Mouse (Mus musculus) hindbrain, embryonic 15.5 days (tissue): ENCODE results near the gene Ccdc102a. TPM values are rescaled to one million over a fixed set of nuclear protein-coding genes. Genes with fewer than 3 reads are reported as not detected.

Source experiments
- ATAC-seq: fragments of 200-750 bp; cut with Nextera tagmentation; 2 replicates; pipeline ENCODE4 v1.8.0; 2017; ENCODE audit warnings: low read depth, moderate number of reproducible peaks, moderate TSS enrichment; ENCODE audit not compliant: low FRiP score
- H3K27ac ChIP-seq: fragments of 300-500 bp; sonication (generic); replicated peaks from 2 replicates; pipeline ENCODE4 v1.5.1; 2015; ENCODE audit warnings: mild to moderate bottlenecking, inconsistent platforms
- H3K27me3 ChIP-seq: fragments of 300-500 bp; sonication (generic); 2 replicates; pipeline ENCODE4 v1.6.1; 2015; ENCODE audit warnings: control low read depth, inconsistent platforms
- H3K36me3 ChIP-seq: fragments of 300-500 bp; sonication (generic); 2 replicates; pipeline ENCODE4 v1.6.1; 2015; ENCODE audit warnings: control low read depth, inconsistent platforms
- H3K4me1 ChIP-seq: fragments of 300-500 bp; sonication (generic); replicated peaks from 2 replicates; pipeline ENCODE4 v1.6.1; 2015; ENCODE audit warnings: control low read depth, inconsistent platforms
- H3K4me2 ChIP-seq: fragments of 300-500 bp; sonication (generic); 2 replicates; pipeline ENCODE4 v1.6.1; 2015; ENCODE audit warnings: moderate library complexity, mild to moderate bottlenecking, inconsistent platforms
- H3K4me3 ChIP-seq: fragments of 300-500 bp; sonication (generic); 2 replicates; pipeline ENCODE4 v1.5.1; 2015; ENCODE audit warnings: mild to moderate bottlenecking, inconsistent platforms
- H3K9ac ChIP-seq: fragments of 300-500 bp; sonication (generic); 2 replicates; pipeline ENCODE4 v1.6.1; 2015; ENCODE audit warnings: inconsistent platforms
- H3K9me3 ChIP-seq: fragments of 300-500 bp; sonication (generic); 2 replicates; pipeline ENCODE4 v1.6.1; 2016; ENCODE audit warnings: control low read depth, inconsistent platforms
- WGBS: fragments of 180-500 bp; shearing (Covaris S2); methylation state at CpG from one replicate; pipeline ENCODE4 v1.1.7; 2015; 5-methylcytosine and 5-hydroxymethylcytosine counted together
- polyA plus RNA-seq: library from polyadenylated mRNA; unstranded; fragments of >200 nt; fragmentation: Nextera tagmentation; extraction: Ambion mirVana; gene quantifications from 2 replicates; pipeline ENCODE4 v1.2.1, GENCODE M21; 2015

The Ccdc102a gene
- polyA plus RNA-seq, 1 experiment from 2014 or later = 7.6 TPM

DNA sequence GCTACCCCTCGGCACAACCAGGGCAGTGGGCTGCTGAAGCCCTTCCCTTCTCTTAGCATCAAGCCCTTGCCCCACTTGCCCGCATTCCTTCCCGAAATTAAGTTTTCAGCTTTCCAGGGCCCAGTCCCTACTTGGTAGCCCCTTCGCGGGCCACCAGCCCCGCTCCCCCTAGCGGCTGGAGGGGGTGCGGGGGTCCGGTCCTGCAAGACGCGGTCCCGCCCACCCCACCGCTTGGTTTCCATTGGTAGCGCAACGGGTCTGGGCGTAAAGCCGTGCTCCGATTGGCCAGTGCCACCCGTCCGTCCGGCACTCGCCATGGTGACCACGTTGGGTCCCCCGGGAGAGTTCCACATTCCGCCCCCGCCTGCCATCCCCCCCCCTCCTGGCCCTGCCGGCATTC is 546 bp downstream of the Ccdc102a start:
- under 1% methylated on average over 27 of the region's 27 CpGs for WGBS
- H3K27me3 ChIP-seq = peaks cover 25% of the 10 kb centered on the region
- H3K4me2 ChIP-seq = peak overlapping the region; percentile 83
- peak overlapping the region; percentile 47 for H3K4me3 ChIP-seq
- H3K9ac ChIP-seq = peak overlapping the region; percentile 42
- H3K4me1 ChIP-seq = peaks cover 41% of the 10 kb centered on the region
- no peak overlapping the region; the same call in 1 of the 2 replicates for H3K27ac ChIP-seq
- no peaks in the 10 kb centered on the region for H3K36me3 ChIP-seq
- H3K9me3 ChIP-seq = no peaks in the 10 kb centered on the region
- peak; percentile 91 for ATAC-seq

DNA sequence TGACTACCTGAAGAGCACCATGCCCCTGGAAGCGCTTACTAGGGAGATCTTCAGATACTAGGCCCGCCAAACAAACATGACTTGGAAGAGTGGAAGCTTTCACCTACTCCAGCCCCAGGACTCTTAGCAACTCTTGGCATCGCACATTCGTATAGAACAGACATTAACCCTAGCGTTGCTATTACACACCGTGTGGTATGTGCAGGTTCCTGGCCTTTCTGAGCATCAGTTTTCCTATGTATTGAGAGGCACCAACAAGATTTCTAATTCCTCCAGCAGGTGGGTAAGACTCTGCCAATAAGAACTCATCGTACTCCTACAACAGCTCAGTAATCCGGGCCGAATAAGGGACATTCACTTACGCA is 956 bp downstream of the Ccdc102a start:
- Histone ChIP-seq H3K4me2 (peak overlapping the region; percentile 83), H3K4me1 (peaks cover 41% of the 10 kb centered on the region), H3K4me3 (peak overlapping the region; percentile 47), H3K9me3 (no peaks in the 10 kb centered on the region), H3K27me3 (peaks cover 27% of the 10 kb centered on the region), H3K36me3 (no peaks in the 10 kb centered on the region), H3K9ac (0 out of 2 replicates have a peak overlapping the region, but pooled peaks have one; percentile 25), H3K27ac (no peak overlapping the region; the same call in 1 of the 2 replicates)
- ATAC-seq = no peak
- 14% methylated on average over 10 of the region's 10 CpGs for WGBS

DNA sequence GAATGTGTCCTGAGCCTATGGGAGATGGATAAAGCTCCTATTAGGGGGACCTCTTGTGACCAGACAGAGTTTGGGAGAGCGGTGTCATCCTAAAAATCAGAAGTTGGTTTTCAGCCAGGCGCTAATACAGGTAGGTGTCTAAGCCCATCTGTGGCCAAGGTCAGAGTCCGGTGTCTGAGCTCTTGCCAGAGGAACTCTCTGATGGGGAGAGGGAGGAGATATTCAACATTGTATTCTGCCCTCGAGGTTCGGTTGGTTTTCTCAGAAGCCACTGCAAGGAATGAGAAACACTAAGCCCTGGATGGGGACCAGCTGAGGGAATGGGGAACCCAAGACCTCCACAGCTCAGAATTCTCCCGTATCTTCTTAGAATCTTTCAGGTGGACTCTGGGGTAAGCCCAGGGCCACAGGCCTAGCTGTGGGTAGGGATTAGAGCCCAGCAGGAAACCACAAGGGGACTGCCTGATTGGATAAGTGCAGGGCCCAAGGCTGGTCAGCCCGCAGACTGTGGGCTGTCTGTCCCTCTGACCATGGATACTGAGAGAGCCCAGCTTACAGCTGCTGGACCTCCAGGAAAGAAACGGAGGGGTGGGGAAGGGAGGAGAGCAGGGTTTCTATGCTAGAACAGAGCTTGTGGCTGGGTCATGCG is 1.5 kb downstream of the Ccdc102a start:
- no peak for ATAC-seq
- Histone ChIP-seq H3K27ac (no peak overlapping the region), H3K27me3 (peaks cover 27% of the 10 kb centered on the region), H3K4me3 (peak overlapping the region; percentile 47), H3K36me3 (no peaks in the 10 kb centered on the region), H3K9ac (no peak overlapping the region), H3K4me2 (peak overlapping the region; percentile 83), H3K4me1 (peaks cover 41% of the 10 kb centered on the region), H3K9me3 (no peaks in the 10 kb centered on the region)
- 52% methylated on average over 9 of the region's 9 CpGs for WGBS

DNA sequence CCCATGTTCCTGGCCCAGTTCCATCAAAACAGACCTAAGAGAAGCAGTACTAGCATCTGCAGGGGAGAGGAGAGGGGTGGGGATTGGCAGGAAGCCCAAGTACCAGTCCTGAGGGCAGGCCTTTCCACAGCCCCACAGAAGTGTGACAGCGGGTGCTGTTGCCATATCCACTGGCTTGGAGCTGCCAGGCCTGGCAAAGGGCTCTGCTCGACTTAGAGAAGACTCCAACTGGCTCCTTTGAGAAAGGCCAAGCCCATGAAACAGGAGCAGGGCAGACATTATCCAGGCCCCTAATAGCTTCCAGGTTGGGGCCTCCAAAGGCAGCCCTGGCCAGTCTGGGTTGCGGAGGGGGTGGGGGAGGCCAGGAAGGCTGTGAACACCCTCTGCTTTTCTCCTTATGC is 3.2 kb downstream of the Ccdc102a start:
- H3K27ac ChIP-seq = no peak overlapping the region
- H3K4me2 ChIP-seq = no peak overlapping the region
- H3K36me3 ChIP-seq = no peaks in the 10 kb centered on the region
- WGBS = 40% methylated on average over 3 of the region's 3 CpGs
- ATAC-seq = peak; percentile 9; the same call in 1 of the 2 replicates
- H3K9me3 ChIP-seq = no peaks in the 10 kb centered on the region
- peaks cover 41% of the 10 kb centered on the region for H3K4me1 ChIP-seq
- no peak overlapping the region for H3K9ac ChIP-seq
- peaks cover 27% of the 10 kb centered on the region for H3K27me3 ChIP-seq
- no peak overlapping the region for H3K4me3 ChIP-seq

DNA sequence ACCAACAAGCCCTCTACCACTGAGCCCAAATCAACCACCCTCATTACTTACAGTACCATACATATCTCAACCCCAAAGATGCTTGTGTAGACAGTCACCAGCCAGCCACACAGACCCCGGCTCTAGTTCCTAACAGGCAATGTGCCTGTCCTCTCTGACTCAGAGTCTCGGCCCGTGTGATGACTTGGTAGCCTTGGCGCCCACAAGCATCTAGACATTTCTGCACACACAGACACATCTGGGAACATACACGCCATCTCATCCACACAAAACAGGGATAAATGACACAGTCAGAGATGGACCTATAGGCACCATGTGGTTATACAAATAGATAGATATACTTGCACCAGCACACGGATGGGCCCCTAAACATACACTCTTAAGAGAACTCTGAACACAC is 3.6 kb downstream of the Ccdc102a start:
- Histone ChIP-seq H3K4me3 (no peak overlapping the region), H3K36me3 (no peaks in the 10 kb centered on the region), H3K9me3 (no peaks in the 10 kb centered on the region), H3K4me1 (peaks cover 41% of the 10 kb centered on the region), H3K27ac (no peak overlapping the region), H3K27me3 (peaks cover 27% of the 10 kb centered on the region), H3K4me2 (no peak overlapping the region), H3K9ac (no peak overlapping the region)
- no peak for ATAC-seq
- 78% methylated on average over 6 of the region's 6 CpGs for WGBS

DNA sequence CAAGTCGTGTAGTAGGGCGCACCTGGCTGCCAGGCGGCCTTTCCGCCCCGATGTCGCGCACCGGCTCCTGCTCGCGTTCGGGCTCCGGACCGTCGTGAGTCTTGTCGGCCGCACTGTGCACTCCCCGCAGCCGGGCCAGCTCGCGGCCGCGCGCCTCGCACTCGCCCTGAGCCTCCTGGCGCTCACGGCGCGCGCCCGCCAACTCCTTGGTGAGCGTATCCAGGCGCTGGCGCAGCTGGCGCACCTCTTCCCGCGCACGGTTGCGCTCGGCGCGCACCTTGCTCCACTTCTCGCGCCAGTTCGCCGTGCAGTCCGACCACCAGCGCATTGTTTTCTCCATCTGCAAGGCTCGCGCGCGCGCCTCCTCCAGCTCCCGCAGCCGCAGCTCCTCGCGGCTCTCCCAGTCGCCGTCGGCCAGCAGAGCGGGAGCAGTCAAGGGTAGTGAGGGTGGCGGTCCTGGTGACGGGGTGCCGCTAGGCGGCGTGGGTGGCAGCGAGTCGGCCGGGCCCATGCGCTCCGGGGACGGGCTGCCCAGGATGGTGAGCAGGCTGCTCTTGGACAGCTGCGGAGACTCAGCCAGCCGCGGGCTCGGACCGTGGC is 4.7 kb downstream of the Ccdc102a start:
- no peaks in the 10 kb centered on the region for H3K9me3 ChIP-seq
- H3K36me3 ChIP-seq = no peaks in the 10 kb centered on the region
- ATAC-seq = peak; percentile 32; the same call in 1 of the 2 replicates
- H3K27ac ChIP-seq = no peak overlapping the region
- peak overlapping the region; percentile 43 for H3K4me3 ChIP-seq
- peaks cover 44% of the 10 kb centered on the region for H3K4me1 ChIP-seq
- peak overlapping the region; percentile 10 for H3K9ac ChIP-seq
- peaks cover 25% of the 10 kb centered on the region for H3K27me3 ChIP-seq
- H3K4me2 ChIP-seq = peak overlapping the region; percentile 64
- WGBS = 6% methylated on average over 77 of the region's 77 CpGs

DNA sequence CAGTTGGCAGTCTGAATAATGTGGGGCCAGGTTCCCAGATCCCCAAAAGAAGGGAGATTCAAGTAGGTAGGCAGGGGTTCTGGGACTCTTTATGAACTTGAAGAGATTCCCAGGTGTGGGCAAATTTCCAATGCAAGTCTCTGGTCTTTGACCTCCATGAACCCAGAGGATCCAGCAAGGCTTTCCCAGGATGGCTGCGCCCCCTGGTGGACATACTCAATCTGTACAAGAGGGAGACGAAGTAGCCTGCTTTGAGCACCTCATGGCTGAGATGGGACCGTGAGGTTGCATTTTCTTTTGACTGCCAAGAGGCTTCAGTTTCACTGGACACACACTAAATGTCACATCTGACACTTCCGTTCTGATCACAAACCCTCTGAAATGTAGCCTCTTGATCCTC is 9.1 kb downstream of the Ccdc102a start:
- ATAC-seq = no peak

DNA sequence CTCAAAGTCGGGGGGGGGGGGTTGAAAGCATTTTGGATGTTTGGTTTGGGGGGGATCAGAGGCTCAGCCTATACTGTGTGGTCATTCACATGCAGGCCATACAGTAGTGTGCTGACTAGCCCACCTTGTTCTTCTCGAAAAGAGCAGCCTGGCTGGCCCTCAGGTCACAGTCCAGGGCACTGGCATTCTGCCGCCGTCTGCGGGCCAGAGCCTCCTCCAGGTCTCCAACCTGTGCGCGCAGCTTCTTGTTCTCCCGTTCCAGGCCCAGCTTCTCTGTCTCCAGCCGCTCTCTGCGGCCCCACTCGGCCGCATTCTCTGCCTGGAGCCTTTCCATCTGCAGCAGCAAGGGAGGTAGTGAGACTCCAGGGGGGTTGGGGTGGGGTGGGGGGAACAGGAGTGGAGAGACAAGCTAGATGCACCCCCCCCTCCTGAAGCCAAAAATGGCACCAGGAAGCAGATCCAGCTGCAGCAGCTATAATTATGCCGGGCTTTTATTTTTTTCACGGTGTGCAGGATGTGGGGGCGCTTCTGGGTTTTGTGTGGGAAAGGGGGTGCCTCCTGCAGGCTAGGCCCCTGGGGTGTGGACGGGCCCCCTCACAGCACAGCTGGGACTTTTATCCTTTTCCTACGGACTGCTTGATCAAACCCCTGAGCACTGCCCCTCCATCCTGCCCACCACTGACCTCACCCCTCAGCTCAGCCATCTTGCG is 10.2 kb downstream of the Ccdc102a start:
- no peaks in the 10 kb centered on the region for H3K36me3 ChIP-seq
- ATAC-seq = no peak
- H3K4me2 ChIP-seq = no peak overlapping the region
- H3K27ac ChIP-seq = no peak overlapping the region
- H3K9me3 ChIP-seq = no peaks in the 10 kb centered on the region
- no peak overlapping the region for H3K9ac ChIP-seq
- no peak overlapping the region for H3K4me3 ChIP-seq
- peaks cover 19% of the 10 kb centered on the region for H3K4me1 ChIP-seq
- H3K27me3 ChIP-seq = peaks cover 6% of the 10 kb centered on the region; the same call in 1 of the 2 replicates
- 83% methylated on average over 18 of the region's 18 CpGs for WGBS

More for the DNA sequence above, 9.1 kb downstream of the Ccdc102a start:
- Histone ChIP-seq H3K27me3 (peaks cover 14% of the 10 kb centered on the region), H3K4me3 (no peak overlapping the region), H3K9me3 (no peaks in the 10 kb centered on the region), H3K36me3 (no peaks in the 10 kb centered on the region), H3K9ac (no peak overlapping the region), H3K4me2 (no peak overlapping the region), H3K27ac (no peak overlapping the region), H3K4me1 (peaks cover 23% of the 10 kb centered on the region)
- WGBS = 9% methylated on average over 4 of the region's 4 CpGs

DNA sequence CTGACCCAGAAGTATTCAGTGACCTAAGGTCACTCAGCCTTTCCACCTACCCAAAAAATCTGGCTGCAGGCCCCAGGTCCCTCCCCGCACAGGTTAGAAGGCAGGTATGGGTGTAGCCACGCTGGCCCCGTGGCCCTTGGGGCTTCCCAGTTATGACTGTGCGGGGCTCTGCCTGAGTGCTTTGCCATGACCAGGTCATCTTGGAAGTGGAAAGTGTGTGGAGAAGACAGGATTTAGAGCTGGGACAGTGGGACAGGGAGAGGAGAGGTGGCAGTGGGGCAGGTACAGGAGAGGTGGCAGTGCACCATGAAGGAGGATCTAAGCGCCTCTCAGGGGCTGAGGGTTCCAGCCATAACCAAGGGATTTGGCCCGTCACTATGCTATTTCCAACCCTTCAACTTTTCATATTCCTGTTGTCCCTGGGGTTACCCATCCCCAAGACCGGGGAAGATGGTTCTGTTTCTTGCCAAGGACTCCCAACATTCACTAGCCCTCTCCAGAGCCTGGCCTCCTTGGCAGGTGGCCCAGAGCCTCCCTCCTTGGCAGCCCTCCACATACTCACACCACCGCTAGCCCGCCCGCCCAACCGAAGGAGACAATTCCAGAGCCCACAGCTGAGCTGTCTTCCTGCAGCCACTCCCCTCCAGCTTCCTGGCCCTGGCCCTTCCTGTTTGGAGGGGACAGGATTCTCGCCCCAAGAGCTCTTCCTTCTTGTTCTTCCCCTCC is 13.3 kb downstream of the Ccdc102a start:
- 73% methylated on average over 12 of the region's 12 CpGs for WGBS
- no peak overlapping the region for H3K27ac ChIP-seq
- peaks cover 19% of the 10 kb centered on the region for H3K4me1 ChIP-seq
- peak; percentile 61 for ATAC-seq
- no peaks in the 10 kb centered on the region for H3K27me3 ChIP-seq
- H3K4me3 ChIP-seq = no peak overlapping the region
- no peak overlapping the region for H3K9ac ChIP-seq
- no peaks in the 10 kb centered on the region for H3K36me3 ChIP-seq
- H3K9me3 ChIP-seq = no peaks in the 10 kb centered on the region
- no peak overlapping the region for H3K4me2 ChIP-seq

DNA sequence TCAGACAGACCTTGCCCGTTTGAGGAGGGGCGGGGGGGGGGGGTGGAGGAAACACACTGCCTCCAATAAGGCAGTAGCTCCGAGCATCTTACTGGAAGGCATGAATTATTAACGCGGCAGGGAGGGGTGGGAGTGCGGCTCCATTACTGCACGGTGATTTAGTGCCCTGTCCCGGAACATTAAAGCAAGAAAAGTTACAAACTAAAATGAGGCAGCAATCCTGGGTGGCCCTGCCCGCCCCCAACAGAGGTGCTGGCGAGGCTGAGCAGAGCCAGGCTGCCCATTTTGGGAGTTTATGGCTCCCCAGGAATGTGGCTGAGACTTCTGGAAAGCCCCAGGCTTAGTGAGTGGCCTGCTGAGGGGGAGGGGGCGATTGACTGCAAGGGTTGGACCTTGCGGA is 14.2 kb downstream of the Ccdc102a start:
- no peak overlapping the region for H3K9ac ChIP-seq
- no peak overlapping the region for H3K4me3 ChIP-seq
- no peak overlapping the region for H3K27ac ChIP-seq
- 46% methylated on average over 12 of the region's 12 CpGs for WGBS
- no peak overlapping the region for H3K4me2 ChIP-seq
- ATAC-seq = no peak
- no peaks in the 10 kb centered on the region for H3K36me3 ChIP-seq
- H3K9me3 ChIP-seq = no peaks in the 10 kb centered on the region
- peaks cover 23% of the 10 kb centered on the region for H3K4me1 ChIP-seq
- H3K27me3 ChIP-seq = no peaks in the 10 kb centered on the region

DNA sequence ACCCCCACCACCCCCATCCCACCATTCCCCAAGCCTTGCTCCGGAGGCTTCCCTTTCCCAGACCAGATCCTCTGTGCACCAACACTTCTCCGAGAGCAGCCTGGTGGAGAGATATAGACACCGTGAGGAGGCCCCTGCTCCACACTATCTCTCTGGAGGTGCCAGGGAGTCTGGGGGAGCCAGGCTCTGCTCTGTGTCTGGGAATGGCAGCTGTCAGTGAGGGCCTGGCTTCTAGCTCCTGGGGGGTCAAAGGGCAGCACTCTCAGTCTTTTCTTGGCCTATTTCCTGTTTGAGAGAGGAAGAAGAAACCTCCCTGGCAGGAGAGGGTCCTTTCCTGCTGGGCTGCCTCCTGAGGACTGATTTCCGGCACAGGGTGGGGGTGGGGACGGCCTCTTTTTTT is 16.9 kb downstream of the Ccdc102a start:
- ATAC-seq = no peak
- Histone ChIP-seq H3K27me3 (no peaks in the 10 kb centered on the region), H3K9ac (no peak overlapping the region), H3K27ac (no peak overlapping the region), H3K9me3 (no peaks in the 10 kb centered on the region), H3K4me1 (peaks cover 20% of the 10 kb centered on the region), H3K4me3 (no peak overlapping the region), H3K36me3 (no peaks in the 10 kb centered on the region), H3K4me2 (no peak overlapping the region)
- WGBS = 22% methylated on average over 5 of the region's 5 CpGs

DNA sequence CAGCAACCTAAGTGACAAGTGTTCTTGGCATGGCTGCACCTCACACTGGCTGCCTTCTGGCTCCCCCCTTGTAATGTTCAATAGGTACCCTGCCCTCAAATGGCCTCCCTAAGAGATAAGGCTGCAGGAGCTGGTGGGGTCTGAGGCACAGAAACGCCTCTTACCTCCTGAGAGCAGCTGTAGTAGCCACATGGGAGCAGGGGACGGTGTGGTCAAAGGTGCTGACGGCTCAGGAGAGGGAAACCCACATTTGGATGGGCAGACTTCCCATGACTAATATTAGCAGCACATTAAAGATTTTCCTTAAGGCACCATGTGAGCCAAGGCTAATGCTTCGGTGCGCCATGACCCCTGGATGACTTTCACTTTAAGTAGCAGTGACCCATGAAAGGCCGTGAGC is 17.3 kb downstream of the Ccdc102a start:
- H3K27me3 ChIP-seq = no peaks in the 10 kb centered on the region
- no peak overlapping the region for H3K4me3 ChIP-seq
- no peaks in the 10 kb centered on the region for H3K9me3 ChIP-seq
- no peak for ATAC-seq
- H3K36me3 ChIP-seq = no peaks in the 10 kb centered on the region
- H3K9ac ChIP-seq = no peak overlapping the region
- 16% methylated on average over 6 of the region's 6 CpGs for WGBS
- no peak overlapping the region for H3K27ac ChIP-seq
- H3K4me1 ChIP-seq = peaks cover 20% of the 10 kb centered on the region
- no peak overlapping the region for H3K4me2 ChIP-seq
